Mouse (Mus musculus): ENCODE measurements around the gene Nudt19.
A peak's percentile ranks its signal among the peaks of the same experiment; 100 is the strongest.
"Not testable (repeated sequence)": the region's sequence is repeated elsewhere in the genome, so short reads cannot be mapped to it uniquely, and the experiment has no call there.

Nudt19 gene

GRCm38 (mm10) chr7:35565965-35566364 lies 9.9 kb upstream of the Nudt19 start:
- DNase-seq (ENCODE audit: low read depth, low spot score): not testable (repeated sequence)

- DNase-seq (ENCODE audit: low read depth, low spot score): not testable (repeated sequence)
These were observed 8.8 kb upstream of the Nudt19 start for GRCm38 (mm10) chr7:35564872-35565271.

DNA sequence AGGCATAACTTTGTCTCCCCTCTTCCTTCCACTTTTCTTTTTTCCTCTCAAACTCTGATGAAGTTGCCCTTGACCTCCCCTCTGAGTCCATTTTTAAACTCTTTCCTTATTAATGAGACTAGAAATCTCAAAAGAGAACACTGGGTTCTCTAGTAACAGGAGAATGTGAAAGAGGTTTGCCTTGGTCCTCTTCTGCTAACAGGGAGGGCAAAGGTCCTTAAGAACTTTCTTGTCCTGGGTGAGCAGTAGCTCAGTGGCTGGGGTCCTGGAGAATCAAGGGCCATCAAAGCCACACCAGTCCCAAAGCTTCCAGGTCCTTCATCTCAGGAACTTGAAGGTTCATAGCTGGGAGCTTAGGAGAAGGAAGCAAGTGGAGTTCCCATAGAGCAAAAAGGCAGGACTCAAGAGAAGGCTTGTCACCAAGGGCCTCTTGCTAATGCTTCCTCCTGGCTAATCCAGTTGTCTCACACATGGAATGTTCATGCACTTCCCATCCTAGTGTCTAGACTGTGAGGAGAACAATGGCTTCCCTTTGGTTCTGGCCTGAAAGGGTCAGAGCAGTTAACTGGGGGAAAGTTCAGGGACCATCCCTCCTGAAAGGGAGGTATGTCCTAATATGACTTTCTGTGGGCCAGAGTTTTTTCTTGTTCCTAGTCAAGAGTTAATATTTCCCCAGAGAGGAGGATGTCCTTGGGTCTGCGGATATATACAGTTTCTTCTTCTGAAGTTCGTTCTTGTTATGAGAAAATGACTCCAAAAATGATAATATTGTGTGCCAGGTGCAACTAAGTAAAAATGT lies 8.2 kb upstream of the Nudt19 start:
- DNase-seq (ENCODE audit: low read depth, low spot score): no peak

DNA sequence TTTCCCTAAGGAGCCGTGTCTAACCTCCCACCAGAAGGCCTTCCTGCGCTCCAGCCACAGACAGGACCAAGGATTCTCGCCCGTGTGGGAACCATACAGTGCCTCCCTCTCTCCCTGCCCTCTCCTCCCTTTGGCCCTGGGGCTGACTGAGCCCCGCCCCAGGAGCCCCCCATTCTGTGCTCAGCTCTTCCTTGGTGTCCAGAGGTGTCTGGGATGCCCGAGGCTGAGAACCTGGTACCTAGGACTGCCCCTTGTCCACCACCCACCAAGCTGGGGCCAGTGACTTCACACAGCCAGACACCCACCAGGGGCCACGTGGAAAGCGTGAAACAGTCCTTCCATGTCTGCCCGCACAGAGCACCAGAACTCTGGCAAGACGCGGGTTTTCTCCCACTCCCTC lies 7.0 kb upstream of the Nudt19 start:
- DNase-seq (ENCODE audit: low read depth, low spot score): no peak

- DNase-seq (ENCODE audit: low read depth, low spot score): no peak
These were observed 3.7 kb upstream of the Nudt19 start for GRCm38 (mm10) chr7:35559838-35560237.

- no peak for DNase-seq (ENCODE audit: low read depth, low spot score)
These were observed 2.6 kb upstream of the Nudt19 start for GRCm38 (mm10) chr7:35558681-35559080.

GRCm38 (mm10) chr7:35557577-35557976 lies 1.5 kb upstream of the Nudt19 start:
- no peak for DNase-seq (ENCODE audit: low read depth, low spot score)

DNA sequence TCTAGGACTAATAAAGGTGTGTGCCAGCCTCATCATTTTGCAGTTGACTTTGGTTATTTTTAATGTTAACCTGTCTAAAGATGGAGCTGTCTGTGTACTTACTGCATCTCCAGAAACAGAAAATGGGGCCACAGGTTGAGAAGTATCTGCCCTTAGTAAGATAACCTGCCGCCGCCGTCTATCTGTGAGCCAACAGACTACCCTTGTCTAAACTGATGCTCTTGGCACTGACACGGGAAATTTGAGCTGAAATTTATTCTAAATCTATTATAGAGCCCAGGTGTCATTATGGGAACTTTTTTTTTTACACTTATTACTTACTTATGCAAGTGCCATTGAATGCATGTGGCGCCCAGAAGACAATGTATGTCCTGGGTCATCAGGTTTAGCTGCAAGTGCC lies 801 bp upstream of the Nudt19 start:
- DNase-seq (ENCODE audit: low read depth, low spot score): no peak

DNA sequence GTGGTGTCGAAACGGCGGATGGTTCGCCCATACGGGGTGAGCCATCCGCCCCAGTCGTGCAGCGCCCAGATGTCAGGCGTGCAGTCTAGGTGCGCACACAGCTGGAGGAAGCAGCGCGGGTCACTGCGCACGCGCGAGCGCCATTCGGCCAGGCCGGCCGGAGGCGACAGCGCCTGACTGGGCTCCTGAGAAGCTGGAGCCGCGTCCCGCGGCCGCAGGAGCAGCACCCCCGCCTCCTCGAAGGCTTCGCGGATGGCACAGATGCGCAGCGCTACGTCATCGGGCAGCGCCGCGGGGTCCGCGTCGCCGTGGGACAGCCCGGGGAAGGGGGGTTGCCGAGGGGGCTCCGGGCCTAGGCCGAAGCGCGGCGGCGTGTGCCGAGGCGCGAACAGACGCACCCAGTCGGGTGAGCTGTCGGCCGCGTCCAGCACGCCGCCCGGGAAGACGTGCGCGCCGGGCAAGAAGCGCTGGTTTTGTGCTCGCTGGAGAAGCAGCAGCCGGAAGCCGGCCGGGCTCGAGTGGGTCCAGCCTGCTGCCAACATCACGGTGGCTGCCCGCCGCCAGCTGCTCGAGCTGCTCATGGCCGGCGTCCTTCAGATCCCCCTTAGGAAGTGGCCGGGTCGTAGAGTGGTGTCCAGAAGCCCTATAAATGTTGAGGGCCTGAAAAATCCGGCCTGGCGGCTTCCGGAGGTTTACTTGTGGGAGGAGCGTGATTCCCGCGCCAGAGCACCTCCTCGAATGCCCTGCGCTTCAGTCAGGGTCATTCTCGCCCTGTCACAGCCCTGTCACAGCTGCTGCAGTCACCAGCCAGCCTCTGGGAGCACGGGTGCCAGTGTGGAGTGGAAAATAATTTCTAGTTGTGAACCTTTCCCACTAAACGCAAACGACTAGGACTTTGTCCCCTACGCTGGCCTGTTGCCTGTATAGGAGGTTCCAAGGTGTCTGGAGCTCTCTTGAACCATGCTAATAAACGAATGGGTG lies 590 bp downstream of the Nudt19 start:
- DNase-seq (ENCODE audit: low read depth, low spot score): peak; percentile 94

GRCm38 (mm10) chr7:35554605-35555175 lies 1.4 kb downstream of the Nudt19 start:
- DNase-seq (ENCODE audit: low read depth, low spot score): peak; percentile 79

- no peak for DNase-seq (ENCODE audit: low read depth, low spot score)
These were observed 2.1 kb downstream of the Nudt19 start for GRCm38 (mm10) chr7:35553751-35554604.

- peak; percentile 81 for DNase-seq (ENCODE audit: low read depth, low spot score)
These were observed 10.2 kb downstream of the Nudt19 start for GRCm38 (mm10) chr7:35545881-35546280.

GRCm38 (mm10) chr7:35537562-35537961 lies 18.5 kb downstream of the Nudt19 start, which contains the start of gene Tdrd12:
TSS of gene Tdrd12 (minus strand) at chr7:35537745.
- DNase-seq (ENCODE audit: low read depth, low spot score): peak; percentile 94

- DNase-seq (ENCODE audit: low read depth, low spot score): no peak
These were observed 20.2 kb downstream of the Nudt19 start for GRCm38 (mm10) chr7:35535750-35536512.

DNA sequence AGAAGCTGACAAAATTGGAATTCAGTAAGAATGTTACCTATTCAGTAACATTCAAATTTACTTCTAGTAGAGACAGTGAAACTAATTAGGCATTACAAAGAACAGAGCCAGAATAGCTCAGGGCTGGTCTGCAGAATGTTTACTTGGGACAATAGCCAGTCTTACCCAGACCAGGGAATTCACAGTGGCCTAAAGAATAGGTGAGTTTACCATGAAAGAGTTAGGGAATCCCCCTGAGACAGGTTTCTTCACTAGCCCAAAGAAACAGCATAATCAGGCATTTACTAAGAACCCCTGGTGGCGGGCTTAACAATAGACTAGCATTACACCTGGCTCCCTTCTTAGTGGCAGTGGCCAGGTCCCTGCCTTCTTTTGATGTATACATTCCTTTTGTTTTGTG lies 25.6 kb downstream of the Nudt19 start:
- DNase-seq (ENCODE audit: low read depth, low spot score): peak; percentile 93

- DNase-seq (ENCODE audit: low read depth, low spot score): no peak
These were observed 26.1 kb downstream of the Nudt19 start for GRCm38 (mm10) chr7:35530026-35530425.

GRCm38 (mm10) chr7:35526795-35527194 lies 29.3 kb downstream of the Nudt19 start:
- no peak for DNase-seq (ENCODE audit: low read depth, low spot score)

- DNase-seq (ENCODE audit: low read depth, low spot score): peak; percentile 40
These were observed 54.1 kb downstream of the Nudt19 start for GRCm38 (mm10) chr7:35501995-35502394.

- DNase-seq (ENCODE audit: low read depth, low spot score): no peak
These were observed 58.6 kb downstream of the Nudt19 start for GRCm38 (mm10) chr7:35497516-35497915.
